Comparison of ENCODE assay signal across 29 mouse cellular contexts in the genomic region with DNA sequence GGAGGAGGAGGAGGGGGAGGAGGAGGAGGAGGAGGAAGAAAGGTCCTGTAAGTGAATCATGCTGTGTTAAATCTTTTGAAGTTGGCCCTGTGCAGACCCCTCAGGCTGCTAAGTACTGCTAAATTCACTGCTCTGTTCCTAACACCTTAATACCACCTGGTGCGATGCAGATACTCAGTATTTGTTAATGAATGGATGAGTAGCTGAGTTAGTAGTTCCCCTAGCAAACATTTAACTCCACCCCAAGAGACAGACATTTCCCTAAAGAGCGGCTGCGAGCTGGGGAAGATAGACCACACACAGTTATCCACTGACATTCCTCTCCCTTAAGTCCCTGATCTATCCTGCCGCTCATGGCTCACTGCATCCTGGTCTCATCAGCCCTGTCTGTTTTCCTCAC. TPM values are rescaled to one million over a fixed set of nuclear protein-coding genes. Genes with fewer than 3 reads are reported as not detected.
A peak's percentile ranks its signal among the peaks of the same experiment; 100 is the strongest.
DNase-seq lines count a peak whose midpoint lies in the region; TF ChIP-seq lines count a peak whose summit lies in the region.
"Had no signal": no experiment of that assay in that cellular context is flagged by ENCODE, and none has a peak within 500 bp of the region (broad histone marks: within the 10 kb centered on the region; RNA-seq: fewer than 3 reads in every experiment).

No protein-coding gene starts in this region.

- H3K27ac ChIP-seq in small intestine, adult 2 months (ENCODE audit: insufficient read depth, low read depth, low read length): 0 out of 2 replicates have a peak overlapping the region, but pooled peaks have one; percentile 14
- H3K27ac ChIP-seq: forebrain, embryonic 10.5 days; forebrain, embryonic 13.5 days; gastrocnemius, adult 2 months; heart, embryonic 15.5 days; hindbrain, embryonic 10.5 days; hindbrain, embryonic 13.5 days; intestine, embryonic 15.5 days had no signal

- H3K27me3 ChIP-seq in small intestine, adult 2 months (ENCODE audit: control insufficient read depth, insufficient read depth, low read length): no peaks in the 10 kb centered on the region
- H3K27me3 ChIP-seq: forebrain, embryonic 13.5 days; heart, embryonic 12.5 days; heart, embryonic 15.5 days; hindbrain, embryonic 13.5 days; intestine, embryonic 15.5 days had no signal

- peak; percentile 9 for DNase-seq in retina, postnatal 1 day
- no peak for DNase-seq in retina, embryonic 14.5 days (ENCODE audit: low spot score)
- DNase-seq in R1 (ENCODE audit: low read depth, low spot score): peak; percentile 90
- no peak for DNase-seq in layer of hippocampus, postnatal 14 days (ENCODE audit: low spot score in 2 of 2)
- DNase-seq in urinary bladder, postnatal 10 days (ENCODE audit: low spot score): no peak
- DNase-seq: adrenal gland, adult 8-10 months; adrenal gland, postnatal 25 days; B cell, adult 2 months; cerebellum, adult 18-20 months; cerebellum, adult 9-10 months; cerebellum, postnatal 14 days; gastrocnemius, adult 2 months; gastrocnemius, postnatal 25 days; heart, adult 18-20 months; heart, postnatal 36 days had no signal

- TF ChIP-seq CTCF in small intestine, adult 2 months (IDR thresholded peaks at IDR 0.05; ENCODE audit: extremely low read depth, insufficient read length, insufficient replicate concordance, low read depth, low read length): no peak

- H3K4me3 ChIP-seq in small intestine, adult 2 months (ENCODE audit: low read depth, low read length): no peak overlapping the region
- H3K4me3 ChIP-seq: forebrain, embryonic 10.5 days; forebrain, embryonic 13.5 days; gastrocnemius, adult 2 months; heart, embryonic 12.5 days; heart, embryonic 15.5 days; hindbrain, embryonic 10.5 days; hindbrain, embryonic 13.5 days; intestine, embryonic 15.5 days had no signal

- TF ChIP-seq POLR2A in small intestine, adult 2 months (IDR thresholded peaks at IDR 0.05; ENCODE audit: low read depth, low read length): no peak

- no peaks in the 10 kb centered on the region for H3K36me3 ChIP-seq in small intestine, adult 2 months (ENCODE audit: control insufficient read depth, insufficient read depth, low read length)
- H3K36me3 ChIP-seq: forebrain, embryonic 10.5 days; G1E; heart, embryonic 12.5 days; heart, embryonic 15.5 days; hindbrain, embryonic 10.5 days; hindbrain, embryonic 13.5 days; intestine, embryonic 15.5 days had no signal

- H3K4me1 ChIP-seq in small intestine, adult 2 months (ENCODE audit: control insufficient read depth, insufficient read depth, insufficient read length, low read length): peaks cover 18% of the 10 kb centered on the region; the same call in 1 of the 2 replicates
- H3K4me1 ChIP-seq: forebrain, embryonic 13.5 days; hindbrain, embryonic 13.5 days had no signal

- 80% methylated on average over 4 of the region's 4 CpGs for WGBS in small intestine, adult 2 months

RNA-seq across cellular contexts. Expression of gene Gan, which starts 21.6 kb away (rescaled TPM):
- polyA plus RNA-seq in small intestine, adult 2 months (2012; rRNA removed): 2.4 and 4.6 TPM in 2 replicates
- total RNA-seq in layer of hippocampus, postnatal 14 days (2021): 10 to 100 TPM; 17.6 to 18.6 TPM

RNA-seq across cellular contexts. Expression of gene Bco1, which starts 40.7 kb away (rescaled TPM):
- polyA plus RNA-seq in small intestine, adult 2 months (2012; rRNA removed): 0.42 and 1.4 TPM in 2 replicates
- not detected for total RNA-seq in layer of hippocampus, postnatal 14 days (2021)
- total RNA-seq: CH12.LX; G1E; gastrocnemius, adult 2 months; gastrocnemius, postnatal 25 days; heart, postnatal 36 days had no signal
- polyA plus RNA-seq: activated CD4-positive, CD25-positive, alpha-beta regulatory T cell, adult 4 months; forebrain, embryonic 13.5 days; G1E; heart, embryonic 15.5 days; Patski had no signal

RNA-seq across cellular contexts. Expression of gene Pkd1l2, which starts 54.1 kb away (rescaled TPM):
- polyA plus RNA-seq in small intestine, adult 2 months (2012; rRNA removed): 0.09 and 0.60 TPM in 2 replicates
- under 1 TPM; 0.14 TPM for total RNA-seq in layer of hippocampus, postnatal 14 days (2021)
- total RNA-seq: CH12.LX; heart, adult 18-20 months had no signal
- polyA plus RNA-seq: embryonic facial prominence, embryonic 11.5 days; forebrain, embryonic 10.5 days; forebrain, embryonic 13.5 days; forebrain, embryonic 16.5 days; hindbrain, embryonic 10.5 days; intestine, embryonic 15.5 days; Patski had no signal

Comparison
In these comparisons a context has a peak if more than half of its experiments do, and no peak if none do; other contexts are left out.
1. DNase-seq: peak in retina, postnatal 1 day (single experiment) and R1 (single experiment); none in retina, embryonic 14.5 days (single experiment), layer of hippocampus, postnatal 14 days (0 of 2) and urinary bladder, postnatal 10 days (single experiment).